Mouse (Mus musculus) activated CD4-positive, CD25-positive, alpha-beta regulatory T cell, adult 9 weeks (primary cell): Measurements from ENCODE around the gene Rassf3. TPM values are rescaled to one million over a fixed set of nuclear protein-coding genes. Genes with fewer than 3 reads are reported as not detected.

ENCODE experiments used
- polyA plus RNA-seq: library from polyadenylated mRNA; unstranded; fragments of 100-300 nt; shearing (Covaris generic); gene quantifications from one replicate; pipeline ENCODE4 v1.2.1, GENCODE M21; 2017

The Rassf3 gene
- 2.2 TPM for polyA plus RNA-seq

GRCm38 (mm10) chr10:121476190-121476967 lies at the start of gene Rassf3:
Rassf3 (minus strand) TSS chr10:121476347.

DNA sequence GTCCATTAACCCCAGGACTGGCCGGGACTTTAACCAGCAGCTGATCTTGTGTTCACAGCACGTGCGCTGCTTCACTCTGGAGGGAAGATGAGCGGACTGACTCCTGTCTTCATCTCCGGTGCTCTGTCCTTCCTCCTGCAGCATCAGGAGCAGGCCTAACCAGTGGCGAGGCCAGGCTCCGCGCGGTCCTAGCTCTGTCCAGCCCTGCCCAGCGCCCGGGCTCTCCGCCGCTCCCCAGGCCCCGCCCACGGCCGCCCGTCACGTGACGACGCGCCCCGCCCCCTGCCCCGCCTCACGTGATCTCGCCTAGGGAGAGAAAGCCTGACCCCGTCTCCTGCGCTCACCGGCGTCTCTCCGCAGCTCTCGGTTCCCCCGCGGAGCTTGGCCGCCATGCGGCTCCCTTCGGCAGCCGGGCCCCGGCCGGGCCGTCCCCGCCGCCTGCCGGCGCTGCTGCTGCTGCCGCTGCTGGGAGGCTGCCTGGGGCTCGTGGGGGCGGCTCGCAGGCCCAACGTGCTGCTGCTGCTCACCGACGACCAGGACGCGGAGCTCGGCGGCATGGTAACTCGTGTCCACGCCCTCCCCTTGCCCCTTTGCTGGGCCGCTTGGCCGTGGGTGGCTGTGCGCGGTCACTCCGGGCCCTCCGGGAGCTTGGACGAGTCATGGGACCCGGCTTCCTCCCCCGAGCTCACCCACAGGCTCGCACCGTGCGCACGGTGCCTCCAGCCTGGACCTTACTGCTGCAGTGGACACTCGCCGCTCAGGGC lies 111.2 kb downstream of the Rassf3 start, which contains the start of gene Gns:
Gene Gns (plus strand): TSS at position 290 of the 764 bp plus-strand sequence.

Other genes starting within 250 kb of the Rassf3 start
- gene Tbc1d30, start 125.1 kb downstream of the Rassf3 start, polyA plus RNA-seq, result 6.4 TPM
- 6.2 TPM for gene Gns, start 111.3 kb downstream of the Rassf3 start, polyA plus RNA-seq
- gene Tbk1, start 110.4 kb upstream of the Rassf3 start, polyA plus RNA-seq, result 107 TPM
- 27.8 TPM for gene Xpot, start 150.0 kb upstream of the Rassf3 start, polyA plus RNA-seq
- 0.29 TPM for gene D930020B18Rik, start 165.2 kb upstream of the Rassf3 start, polyA plus RNA-seq